Mouse (Mus musculus): ENCODE results near the gene Arhgap31.

Gene Arhgap31

DNA sequence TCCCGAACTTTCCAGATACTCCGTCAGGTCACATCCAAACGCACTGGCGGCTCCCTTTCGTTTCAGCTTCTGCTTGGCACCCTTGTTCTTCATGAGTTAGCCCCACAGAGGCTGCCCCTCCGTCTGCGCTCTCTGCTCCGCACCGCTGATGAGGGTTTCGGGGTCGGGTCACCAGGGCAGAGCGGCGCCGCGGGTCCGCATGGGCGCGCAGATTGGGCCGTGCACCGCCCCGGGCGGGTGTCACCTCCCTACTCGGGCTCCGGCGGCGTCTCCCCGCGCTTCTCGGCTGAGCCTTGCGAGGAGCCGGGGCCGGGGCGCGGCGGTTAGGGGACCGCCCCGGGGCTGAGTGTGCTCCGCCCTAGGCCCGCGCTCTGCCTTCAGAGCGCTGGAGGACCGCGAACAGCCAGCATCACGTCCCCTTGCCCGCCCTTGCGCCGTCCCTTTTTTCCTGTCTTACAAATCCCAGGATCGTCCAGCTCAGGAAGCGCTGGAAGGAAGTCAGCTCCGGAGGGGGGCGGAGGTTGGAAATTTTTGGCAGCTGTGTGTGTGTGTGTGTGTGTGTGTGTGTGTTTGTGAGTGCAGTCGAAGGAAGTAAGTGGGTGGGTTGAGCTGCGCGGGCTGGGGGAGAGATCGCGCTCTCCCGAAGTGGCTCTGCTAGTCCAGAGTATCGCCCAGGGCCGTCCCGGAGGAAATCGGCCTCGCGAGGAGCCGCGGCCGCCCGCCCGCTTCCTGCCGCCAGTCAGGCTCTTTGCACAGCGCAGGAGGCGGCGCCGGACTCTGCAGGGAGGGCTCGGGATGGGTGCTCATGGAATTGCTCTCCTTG lies at the start of gene Arhgap31:
Arhgap31 (minus strand) TSS at position 694 of the 823 bp plus-strand sequence.
- DNase-seq (ENCODE audit: low spot score in 2 of 2) = peak; percentile 60 to 67

DNA sequence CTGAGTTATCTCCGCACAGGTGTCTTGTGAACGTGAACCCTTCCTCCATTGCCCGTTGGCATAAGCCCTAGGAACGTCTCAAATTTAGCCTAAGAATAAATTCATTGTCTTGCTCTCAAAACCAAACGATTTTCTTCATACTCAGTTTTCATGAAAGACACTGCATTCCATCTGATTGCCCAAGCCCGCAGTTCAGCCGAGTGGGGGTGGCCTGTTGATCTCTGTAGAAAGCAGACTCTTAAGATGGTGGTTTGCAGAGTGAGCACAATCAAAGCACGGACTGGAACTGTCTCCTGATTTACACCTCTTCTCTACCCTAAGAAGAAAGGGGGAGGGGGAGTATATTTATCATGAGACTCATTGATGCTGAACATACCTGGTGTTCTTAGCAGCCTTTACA lies 49.3 kb upstream of the Arhgap31 start:
- DNase-seq (ENCODE audit: low spot score in 2 of 2) = no peak

DNA sequence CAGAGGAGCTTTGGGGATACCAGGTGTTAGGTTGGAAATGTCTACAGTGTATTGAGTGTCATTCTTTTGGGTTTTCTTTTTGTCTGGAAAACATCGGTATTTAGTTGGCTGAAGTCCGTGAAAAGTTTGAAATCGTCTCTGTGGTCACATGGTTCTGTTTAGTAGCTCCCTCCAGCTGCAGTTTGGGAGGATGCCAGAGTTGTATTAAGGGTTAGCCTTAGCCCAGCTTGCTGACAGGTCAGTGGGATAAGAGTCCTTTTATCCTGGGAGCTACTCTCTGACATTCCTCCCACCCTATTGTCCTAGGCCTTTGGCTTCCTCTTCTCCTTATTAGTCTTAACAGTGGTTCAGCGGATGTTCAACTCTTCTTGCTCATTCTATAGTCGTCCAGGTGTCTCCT lies 48.9 kb upstream of the Arhgap31 start:
- no peak for DNase-seq (ENCODE audit: low spot score in 2 of 2)

DNA sequence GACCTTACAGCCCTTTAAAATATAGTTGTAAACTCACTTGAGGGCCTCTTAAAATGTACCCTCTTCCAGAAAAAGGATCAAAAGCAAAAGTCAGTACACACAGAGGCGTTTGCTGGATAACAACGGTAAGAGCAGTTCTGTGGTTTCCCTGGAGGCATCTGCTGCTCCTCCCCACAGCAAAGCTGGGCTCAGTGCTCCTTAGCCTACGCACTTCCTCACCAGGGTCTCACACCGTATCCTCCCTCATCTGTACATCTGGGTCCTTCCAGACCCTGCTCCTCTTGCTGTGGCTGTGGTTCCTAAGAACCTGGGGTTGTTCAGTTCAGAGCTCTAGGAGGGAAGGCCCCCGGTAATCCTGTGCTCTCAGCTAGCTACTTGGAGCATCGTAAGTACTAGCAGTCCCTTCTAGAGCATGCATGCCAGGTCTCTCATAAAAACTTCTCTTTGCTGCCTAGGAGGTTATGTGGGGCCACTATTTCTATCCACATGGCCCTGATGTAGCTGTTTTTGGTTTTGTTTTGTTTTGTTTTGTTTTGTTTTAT lies 47.8 kb upstream of the Arhgap31 start:
- no peak for DNase-seq (ENCODE audit: low spot score in 2 of 2)

DNA sequence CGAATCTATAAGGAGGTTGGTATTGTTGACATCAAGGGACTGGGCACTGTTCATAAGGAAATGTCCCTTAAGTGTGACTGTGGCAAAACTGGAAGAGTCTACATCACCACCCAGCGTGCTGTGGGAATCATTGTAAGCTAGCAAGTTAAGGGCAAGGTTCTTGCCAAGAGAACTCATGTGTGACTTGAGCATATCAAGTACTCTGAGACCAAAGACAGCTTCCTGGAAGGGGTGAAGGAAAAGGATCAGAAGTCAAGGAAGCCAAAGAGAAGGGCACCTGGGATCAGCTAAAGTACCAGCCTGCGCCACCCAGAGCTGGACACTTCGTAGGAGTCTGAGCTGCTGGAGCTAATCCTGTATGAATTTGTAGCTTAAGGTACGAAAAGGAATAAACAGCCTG lies 47.2 kb upstream of the Arhgap31 start:
- no peak for DNase-seq (ENCODE audit: low spot score in 2 of 2)

DNA sequence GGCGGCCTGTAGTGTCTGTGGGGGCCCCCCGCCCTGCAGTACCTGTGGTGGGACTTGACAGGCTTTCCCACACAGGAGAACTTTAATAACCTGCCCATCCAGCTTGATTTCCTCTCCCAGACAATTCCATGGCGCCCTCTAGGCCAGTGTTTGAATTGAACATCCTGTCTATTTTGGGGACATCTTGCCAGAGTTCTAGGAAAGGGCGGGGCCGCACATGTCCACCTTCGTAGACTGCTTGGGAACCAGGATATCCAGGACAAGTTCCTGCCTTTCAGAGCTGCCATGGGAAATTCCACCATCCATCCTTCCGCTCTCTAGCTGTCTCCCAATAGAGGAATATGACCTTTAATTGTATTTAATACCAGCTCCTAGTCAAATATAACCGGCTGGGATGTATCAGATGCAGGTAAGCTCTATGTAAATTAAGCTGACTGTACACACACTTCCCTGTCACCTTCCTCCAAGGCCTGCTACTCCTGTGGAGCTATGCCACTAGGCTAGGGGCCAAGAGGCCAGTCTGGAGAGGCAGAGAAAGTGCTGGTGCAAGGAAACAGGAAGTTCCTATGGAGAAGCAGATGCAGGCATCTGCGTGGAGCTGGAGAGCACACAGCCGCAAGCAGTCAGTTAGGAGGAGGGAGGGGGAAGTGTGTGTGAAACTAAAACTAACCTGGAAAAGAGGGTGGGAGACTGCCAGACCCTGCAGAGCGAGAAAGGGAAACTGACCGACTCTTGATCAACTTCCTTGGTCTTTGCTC lies 45.2 kb upstream of the Arhgap31 start:
- DNase-seq (ENCODE audit: low spot score in 2 of 2) = no peak

DNA sequence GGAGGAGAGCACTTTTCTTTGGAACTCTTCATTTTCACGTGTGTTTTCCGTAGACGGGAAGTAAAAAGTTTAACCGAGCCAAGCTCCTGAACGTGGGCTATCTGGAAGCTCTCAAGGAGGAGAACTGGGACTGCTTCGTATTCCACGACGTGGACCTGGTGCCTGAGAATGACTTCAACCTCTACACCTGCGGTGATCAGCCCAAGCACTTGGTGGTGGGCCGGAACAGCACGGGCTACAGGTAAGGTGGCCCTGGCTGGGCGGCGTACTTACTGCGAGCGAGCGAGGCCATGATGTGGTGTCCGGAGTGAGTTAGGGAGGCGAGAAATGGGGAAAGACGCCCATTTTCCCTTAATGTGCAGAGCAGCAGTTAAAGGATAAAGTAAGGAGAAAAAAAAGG lies 44.6 kb upstream of the Arhgap31 start:
- no peak for DNase-seq (ENCODE audit: low spot score in 2 of 2)

DNA sequence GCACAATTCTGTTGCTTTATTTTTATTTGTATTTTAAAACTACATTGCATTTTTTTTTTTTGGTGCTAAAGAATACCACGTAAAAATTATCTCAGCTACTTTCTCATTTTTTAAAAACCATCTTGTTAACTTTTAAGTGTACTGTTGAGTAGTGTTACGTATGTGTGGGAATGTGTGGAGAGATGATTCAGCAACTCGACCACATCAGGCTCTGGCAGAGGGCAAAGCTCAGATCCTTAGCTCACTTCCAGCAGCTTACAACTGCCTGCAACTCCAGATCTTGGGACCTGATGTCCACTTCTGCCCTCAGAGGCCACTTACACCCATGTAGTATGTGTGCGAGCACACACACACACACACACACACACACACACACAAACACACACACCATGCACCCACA lies 43.5 kb upstream of the Arhgap31 start:
- DNase-seq (ENCODE audit: low spot score in 2 of 2) = no peak

DNA sequence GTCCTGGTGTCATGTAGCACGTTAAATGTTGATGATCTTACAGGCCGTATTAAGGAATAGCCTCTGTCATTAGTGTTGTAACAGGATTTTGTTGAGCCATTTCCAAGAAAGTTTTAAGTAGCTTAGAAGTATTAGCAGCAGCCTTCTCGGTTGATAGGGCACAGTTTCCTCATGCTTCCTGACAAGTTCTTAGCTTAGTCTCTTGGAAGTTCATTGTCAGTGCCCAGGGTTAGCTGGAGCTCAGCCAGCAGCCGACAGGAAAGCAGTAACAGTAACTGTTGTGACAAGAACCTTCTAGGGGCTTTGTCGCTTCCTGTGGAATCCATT lies 43.1 kb upstream of the Arhgap31 start:
- DNase-seq (ENCODE audit: low spot score in 2 of 2) = peak in 1 of 2 experiments; percentile 20

DNA sequence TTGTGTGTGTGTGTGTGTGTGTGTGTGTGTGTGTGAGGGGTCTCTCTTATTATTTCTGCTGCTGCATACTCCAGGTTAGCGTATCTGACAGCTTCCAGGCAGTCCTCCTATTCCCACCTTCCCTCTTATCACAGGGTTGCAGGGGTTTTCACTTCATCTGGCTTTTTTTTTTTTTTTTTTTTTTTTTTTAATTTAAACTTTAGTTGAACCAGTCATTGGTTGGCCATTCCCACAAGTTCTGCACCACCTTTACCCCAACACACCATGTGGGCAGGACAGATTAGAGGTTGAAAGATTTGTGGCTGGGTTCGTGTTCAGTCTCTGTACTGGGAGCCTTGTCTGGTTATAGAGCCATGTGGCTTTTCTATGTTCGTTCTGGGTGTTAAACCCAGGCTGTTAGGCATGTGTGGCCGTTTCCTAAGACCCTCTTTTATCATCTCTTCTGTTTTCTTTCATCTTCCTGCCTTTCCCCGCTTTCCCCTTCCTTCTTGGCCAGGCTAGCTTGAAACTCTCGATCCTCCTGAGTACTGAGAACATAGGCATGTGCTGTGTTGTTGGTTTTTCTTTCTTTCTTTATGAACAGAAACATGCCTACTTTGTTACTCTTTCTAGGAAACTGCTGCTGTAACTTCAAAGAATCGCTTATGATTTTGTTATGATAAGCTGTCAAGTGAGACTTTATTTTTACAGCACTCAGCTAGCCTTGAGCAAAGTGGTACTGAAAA lies 42.5 kb upstream of the Arhgap31 start:
- no peak for DNase-seq (ENCODE audit: low spot score in 2 of 2)

DNA sequence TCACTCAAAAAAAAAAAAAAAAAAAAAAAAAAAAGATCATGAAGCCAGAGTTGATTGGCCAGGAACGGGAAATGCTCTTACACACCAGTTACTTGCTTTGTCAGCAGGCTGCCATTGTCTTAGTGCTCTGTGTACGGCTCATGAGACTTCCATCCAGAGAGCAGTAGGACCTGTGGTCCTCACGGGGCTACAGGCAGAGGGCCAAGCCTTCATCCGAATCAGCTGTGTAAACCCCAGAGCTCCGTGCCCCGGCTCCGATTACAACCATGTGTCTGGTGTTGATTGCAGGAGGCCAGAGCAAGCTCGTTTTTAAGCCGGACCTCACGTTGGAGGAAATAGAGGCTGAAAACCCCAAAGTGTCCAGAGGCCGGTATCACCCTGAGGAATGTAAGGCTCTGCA lies 40.6 kb upstream of the Arhgap31 start:
- peak in 1 of 2 experiments; percentile 22 for DNase-seq (ENCODE audit: low spot score in 2 of 2)

DNA sequence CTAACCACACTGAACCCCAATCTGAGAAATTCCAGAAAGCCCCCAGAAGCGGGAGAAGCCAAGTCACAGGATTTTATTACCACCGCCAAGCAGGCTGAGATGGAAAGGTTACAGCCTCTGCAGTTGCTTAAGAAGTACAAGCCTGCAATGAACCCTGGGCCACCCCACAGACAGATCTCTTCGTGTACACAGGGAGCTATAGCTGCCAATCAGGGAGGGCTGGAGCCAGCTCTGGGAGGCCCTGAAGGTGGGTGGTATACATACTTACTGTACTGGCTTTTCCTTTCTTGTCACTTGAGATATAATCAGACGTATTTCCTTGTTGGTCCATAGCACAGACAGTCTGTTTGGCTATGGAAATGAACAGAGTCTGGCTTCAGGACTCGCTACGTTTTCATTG lies 37.7 kb upstream of the Arhgap31 start:
- DNase-seq (ENCODE audit: low spot score in 2 of 2) = no peak

DNA sequence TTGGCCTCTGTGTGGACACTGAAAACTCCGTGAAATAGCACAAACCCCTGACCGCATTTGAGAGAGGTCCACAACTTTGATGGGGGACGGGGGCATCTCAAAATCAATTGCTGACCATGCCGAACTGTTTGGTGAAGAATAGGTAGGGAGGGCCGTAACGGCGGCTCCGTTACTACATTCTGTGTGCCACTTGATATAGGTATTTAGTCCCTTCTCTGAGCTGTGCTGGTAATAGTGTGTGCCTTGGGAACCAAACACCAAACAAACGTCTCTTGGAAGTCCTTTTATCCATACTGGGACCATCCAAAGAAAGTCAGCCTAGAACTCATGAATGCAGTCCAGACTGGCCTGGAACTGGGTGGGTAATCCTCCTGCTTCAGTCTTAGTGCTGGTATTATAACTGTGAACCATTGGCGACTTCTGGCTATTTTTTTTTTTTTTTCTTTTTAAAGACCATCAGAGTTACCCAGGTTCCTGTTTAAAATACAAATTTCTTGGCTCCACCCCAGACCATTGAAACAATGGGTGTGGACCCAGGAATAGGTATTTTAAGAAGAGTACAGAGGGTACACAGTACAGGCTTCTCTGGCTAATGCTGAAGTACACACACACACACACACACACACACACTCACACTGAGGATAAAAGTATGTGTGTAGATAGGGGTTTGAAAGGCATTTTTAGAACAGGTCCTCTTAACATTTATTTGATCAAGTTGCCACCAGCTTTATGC lies 31.0 kb upstream of the Arhgap31 start:
- DNase-seq (ENCODE audit: low spot score in 2 of 2) = no peak

DNA sequence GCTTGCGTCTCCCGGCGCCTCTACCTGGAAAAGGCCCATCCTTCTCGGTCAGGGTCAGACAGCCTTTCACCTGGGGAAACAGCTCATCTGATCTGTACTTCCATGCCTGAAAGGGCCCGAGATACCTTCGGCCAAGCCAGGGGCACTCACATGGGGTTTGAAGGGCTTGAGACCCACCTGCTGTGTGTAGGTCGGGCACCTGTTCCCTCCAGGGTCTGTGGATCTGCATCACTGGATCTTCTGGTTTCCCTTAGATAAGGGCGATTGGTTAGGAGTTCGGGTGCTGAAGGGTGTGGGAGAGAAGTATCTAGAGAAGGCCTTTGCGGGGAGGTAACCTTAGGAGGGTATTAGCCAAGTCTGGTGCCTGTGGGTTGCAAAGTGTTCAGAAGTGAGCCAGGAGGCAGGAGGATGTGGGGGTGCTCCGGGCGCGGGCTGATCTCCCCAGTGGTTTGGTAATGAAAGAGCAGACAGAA lies 29.6 kb upstream of the Arhgap31 start:
- peak in 1 of 2 experiments; percentile 37 for DNase-seq (ENCODE audit: low spot score in 2 of 2)

DNA sequence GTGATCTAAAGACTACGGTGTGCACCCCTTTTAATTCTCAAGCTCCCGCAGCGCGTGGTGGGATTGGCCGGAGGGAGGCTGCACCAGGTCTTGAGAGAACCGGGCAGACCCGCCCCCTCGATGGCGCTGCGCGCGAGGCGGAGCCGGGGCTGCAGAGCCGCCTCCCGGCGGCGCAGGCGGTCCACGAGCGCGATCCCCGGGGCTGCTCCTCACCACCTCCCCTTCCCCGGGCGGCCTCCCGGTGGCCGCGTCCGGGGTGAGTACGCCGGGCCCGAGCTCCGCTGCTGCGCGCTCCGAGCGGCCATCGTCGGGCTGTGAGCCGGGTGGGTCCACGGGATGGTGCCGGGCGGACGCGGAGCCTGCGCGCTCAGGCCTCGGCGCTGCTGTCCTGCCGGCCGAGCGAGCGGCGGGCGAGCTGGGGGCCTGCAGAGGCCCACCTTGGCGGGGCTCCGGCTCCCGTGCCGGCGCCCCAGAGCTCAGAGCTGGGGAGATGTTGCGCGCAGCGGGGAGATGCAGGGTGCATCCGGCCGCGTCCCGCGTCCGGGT lies 29.1 kb upstream of the Arhgap31 start, which contains the start of gene B4galt4:
B4galt4 (plus strand) TSS at position 152 of the 546 bp plus-strand sequence.
- DNase-seq (ENCODE audit: low spot score in 2 of 2) = peak; percentile 71 to 82

DNA sequence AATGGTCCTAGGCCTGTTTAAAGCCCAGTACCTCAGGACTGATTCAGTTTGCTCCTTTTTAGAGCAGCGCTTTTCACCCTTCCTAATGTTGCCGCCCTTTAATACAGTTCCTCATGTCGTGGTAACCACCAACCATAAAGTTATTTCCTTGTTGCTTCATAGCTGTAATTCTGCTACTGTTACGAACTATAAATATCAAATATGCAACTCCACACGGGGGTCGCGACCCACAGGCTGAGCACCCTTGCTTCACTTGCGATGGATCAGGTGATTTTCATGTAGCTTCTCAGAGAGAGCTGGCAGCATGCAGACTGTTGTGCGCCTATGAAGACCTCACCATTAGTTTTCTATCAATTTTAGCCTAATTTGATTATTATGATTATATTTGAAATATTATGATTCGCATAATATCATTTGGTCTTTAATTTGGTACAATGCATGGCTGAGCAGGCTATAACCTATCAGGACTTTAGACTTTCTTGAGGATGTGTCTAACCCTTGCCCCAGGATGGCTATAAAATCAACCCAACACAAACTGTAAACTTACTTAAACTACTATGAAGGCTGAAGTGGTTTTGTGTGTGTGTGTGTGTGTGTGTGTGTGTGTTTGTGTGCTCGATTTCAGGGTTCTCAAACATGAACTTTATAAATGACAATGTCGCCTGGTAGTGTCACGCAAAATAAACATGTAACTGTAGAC lies 28.3 kb upstream of the Arhgap31 start:
- DNase-seq (ENCODE audit: low spot score in 2 of 2) = no peak

DNA sequence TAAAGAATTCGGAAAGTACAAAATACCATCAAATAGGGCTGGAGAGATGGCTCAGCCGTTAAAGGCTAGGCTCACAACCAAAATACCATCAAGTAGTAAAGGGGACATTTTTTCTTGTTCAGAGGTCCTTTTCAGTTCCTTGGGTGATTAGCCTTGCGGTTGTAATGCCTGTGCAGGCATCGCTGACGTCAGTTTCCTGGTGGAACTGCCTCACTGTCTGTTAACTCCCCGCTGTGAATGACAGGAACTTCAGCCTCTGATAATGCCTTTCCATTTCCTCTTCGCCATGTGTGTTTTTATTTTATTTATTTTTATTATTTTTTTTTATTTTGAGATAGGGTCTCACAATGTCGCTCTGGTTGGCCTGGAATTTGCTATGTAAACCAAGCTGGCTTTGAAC lies 17.8 kb upstream of the Arhgap31 start:
- DNase-seq (ENCODE audit: low spot score in 2 of 2) = no peak

DNA sequence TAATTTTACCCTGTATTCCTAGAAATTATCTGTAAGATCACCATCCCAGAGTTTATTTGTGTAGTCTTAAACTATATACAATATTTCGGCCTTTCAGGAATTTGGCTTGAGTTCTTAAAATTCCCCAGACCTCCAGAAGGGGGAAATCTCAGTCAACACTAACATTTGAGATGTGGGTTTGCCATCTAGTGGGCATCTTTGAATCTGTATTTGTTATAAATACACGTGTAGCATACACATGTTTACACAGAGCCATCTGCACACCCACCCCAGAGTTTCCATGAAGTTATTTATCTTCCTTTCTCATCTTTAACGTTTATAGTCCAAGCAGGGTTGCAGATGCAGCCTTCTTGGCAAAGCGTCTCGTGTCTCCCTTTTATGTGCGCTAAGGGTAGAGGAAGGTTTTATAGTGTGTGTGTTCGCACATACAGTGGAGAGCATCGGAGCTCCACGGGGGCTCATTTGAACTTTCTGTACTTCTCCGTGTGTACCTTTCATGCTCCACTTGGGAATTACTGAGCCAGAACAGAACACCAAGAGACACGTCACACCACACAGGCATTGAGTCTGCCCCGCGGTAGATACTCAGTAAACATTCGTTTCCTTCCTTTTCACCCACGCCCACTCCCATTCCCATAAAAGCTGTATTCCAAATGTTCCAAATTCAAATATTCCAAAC lies 16.7 kb upstream of the Arhgap31 start:
- DNase-seq (ENCODE audit: low spot score in 2 of 2) = no peak

DNA sequence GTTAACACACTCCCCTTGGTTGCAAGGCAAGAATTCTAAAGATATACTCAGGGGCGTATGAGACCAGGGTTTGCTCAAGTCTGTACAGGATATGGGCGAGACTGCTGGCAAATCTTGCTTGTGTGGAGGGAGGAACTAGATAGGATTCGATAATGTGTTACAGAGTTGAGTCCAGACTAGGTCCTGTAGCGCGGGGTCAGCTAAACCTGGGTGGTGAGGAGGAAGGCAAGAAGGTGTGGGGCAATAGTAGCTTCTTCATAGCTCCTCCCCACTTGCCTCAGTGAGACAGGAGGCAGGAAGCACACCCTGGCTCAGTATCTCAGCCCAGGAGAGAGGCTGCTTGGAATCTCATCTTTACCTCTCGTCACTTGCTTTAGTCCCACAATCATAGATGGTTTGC lies 16.1 kb upstream of the Arhgap31 start:
- no peak for DNase-seq (ENCODE audit: low spot score in 2 of 2)
